Mouse (Mus musculus) intestine, embryonic 14.5 days (tissue): ENCODE measurements at regions not wholly inside any gene's neighbourhood (a gene's known extent, or its start where the extent isn't known, plus 50 kb on each side); places are given as distances from the start of the nearest gene placed in this dataset.

Experiments used
- ATAC-seq: fragments of 200-750 bp; cut with Nextera tagmentation; replicated peaks from 2 replicates; pipeline ENCODE4 v1.8.0; 2017; ENCODE audit warnings: low read depth, moderate number of reproducible peaks, moderate TSS enrichment, moderate library complexity; ENCODE audit not compliant: low FRiP score, low TSS enrichment
- DNase-seq: peaks from one replicate; pipeline ENCODE4 v3.0.0-alpha.2; 2018; ENCODE audit warnings: low spot score
- H3K27ac ChIP-seq: fragments of 300-500 bp; sonication (generic); 2 replicates; pipeline ENCODE4 v1.5.1; 2014; ENCODE audit warnings: low read depth, mild to moderate bottlenecking, control low read depth
- H3K27me3 ChIP-seq: fragments of 300-500 bp; sonication (generic); replicated peaks from 2 replicates; pipeline ENCODE4 v1.6.1; 2014; ENCODE audit warnings: low read length, control low read depth; ENCODE audit not compliant: control insufficient read depth, insufficient read depth
- H3K36me3 ChIP-seq: fragments of 300-500 bp; sonication (generic); 2 replicates; pipeline ENCODE4 v1.6.1; 2014; ENCODE audit warnings: low read length, control low read depth; ENCODE audit not compliant: control insufficient read depth, insufficient read depth
- H3K4me1 ChIP-seq: fragments of 300-500 bp; sonication (generic); replicated peaks from 2 replicates; pipeline ENCODE4 v1.6.1; 2014; ENCODE audit warnings: low read length, control low read depth, mixed read lengths; ENCODE audit not compliant: control insufficient read depth, insufficient read depth
- H3K4me2 ChIP-seq: fragments of 300-500 bp; sonication (generic); 2 replicates; pipeline ENCODE4 v1.6.1; 2014; ENCODE audit warnings: low read length
- H3K4me3 ChIP-seq: fragments of 300-500 bp; sonication (generic); 2 replicates; pipeline ENCODE4 v1.5.1; 2014; ENCODE audit warnings: low read depth, low read length, control low read depth, mixed read lengths
- H3K9ac ChIP-seq: fragments of 300-500 bp; sonication (generic); 2 replicates; pipeline ENCODE4 v1.6.1; 2014; ENCODE audit warnings: mild to moderate bottlenecking, low read length
- H3K9me3 ChIP-seq: fragments of 300-500 bp; sonication (generic); 2 replicates; pipeline ENCODE4 v1.6.1; 2016; ENCODE audit warnings: low read length, control low read depth; ENCODE audit not compliant: control insufficient read depth
- WGBS: fragments of 180-500 bp; shearing (Covaris S2); extraction: QIAGEN DNeasy Blood & Tissue Kit; methylation state at CpG from one replicate; pipeline ENCODE4 v1.1.7; 2014; 5-methylcytosine and 5-hydroxymethylcytosine counted together

GRCm38 (mm10) chr3:56256271-56256670, 72.8 kb upstream of the Nbea start:
- Histone ChIP-seq H3K4me3 (no peak overlapping the region), H3K4me1 (no peaks in the 10 kb centered on the region), H3K36me3 (no peaks in the 10 kb centered on the region), H3K9ac (no peak overlapping the region), H3K4me2 (no peak overlapping the region), H3K27ac (no peak overlapping the region), H3K9me3 (no peaks in the 10 kb centered on the region), H3K27me3 (no peaks in the 10 kb centered on the region)
- ATAC-seq: no peak
- DNase-seq: no peak
- 64% methylated on average over 5 of the region's 5 CpGs for whole genome bisulfite sequencing

- H3K9me3 ChIP-seq: no peaks in the 10 kb centered on the region
- no peaks in the 10 kb centered on the region for H3K36me3 ChIP-seq
- H3K27ac ChIP-seq: no peak overlapping the region
- 33% methylated on average over 1 of the region's 1 CpGs for WGBS
- H3K4me2 ChIP-seq: no peak overlapping the region
- no peak overlapping the region for H3K4me3 ChIP-seq
- no peaks in the 10 kb centered on the region for H3K27me3 ChIP-seq
- H3K4me1 ChIP-seq: no peaks in the 10 kb centered on the region
- H3K9ac ChIP-seq: no peak overlapping the region
- DNase-seq: no peak
- no peak for ATAC-seq
Measured at GRCm38 (mm10) chr3:56244370-56244769, 60.9 kb upstream of the Nbea start.

- no peaks in the 10 kb centered on the region for H3K27me3 ChIP-seq
- 74% methylated on average over 2 of the region's 2 CpGs for WGBS
- H3K9me3 ChIP-seq: no peaks in the 10 kb centered on the region
- H3K36me3 ChIP-seq: no peaks in the 10 kb centered on the region
- H3K9ac ChIP-seq: no peak overlapping the region
- no peaks in the 10 kb centered on the region for H3K4me1 ChIP-seq
- DNase-seq (no peak), ATAC-seq (no peak)
- no peak overlapping the region for H3K4me2 ChIP-seq
- no peak overlapping the region for H3K27ac ChIP-seq
- no peak overlapping the region for H3K4me3 ChIP-seq
Measured at GRCm38 (mm10) chr3:56238228-56238627, 54.7 kb upstream of the Nbea start.

GRCm38 (mm10) chr3:56236163-56236562, 52.7 kb upstream of the Nbea start:
- H3K27ac ChIP-seq: no peak overlapping the region
- H3K36me3 ChIP-seq: no peaks in the 10 kb centered on the region
- 72% methylated on average over 1 of the region's 1 CpGs for WGBS
- no peaks in the 10 kb centered on the region for H3K4me1 ChIP-seq
- no peak for ATAC-seq
- no peak overlapping the region for H3K4me2 ChIP-seq
- no peak for DNase-seq
- no peaks in the 10 kb centered on the region for H3K27me3 ChIP-seq
- no peak overlapping the region for H3K4me3 ChIP-seq
- H3K9ac ChIP-seq: no peak overlapping the region
- H3K9me3 ChIP-seq: no peaks in the 10 kb centered on the region
